Mouse (Mus musculus): Measurements from ENCODE around the gene Ccrl2. TPM values are rescaled to one million over a fixed set of nuclear protein-coding genes. Genes with fewer than 3 reads are reported as not detected.

The Ccrl2 gene
- total RNA-seq (2021): 1 to 10 TPM; 6.3 to 9.1 TPM
- long read RNA-seq, experiment 1, transcript Ccrl2-201 (2 exons, 2,459 nt): major isoform, 12 of 15 reads
- long read RNA-seq, experiment 1, partial matches to known transcripts: 0 of 15 reads
- long read RNA-seq, experiment 1, other reads (novel, unspliced or antisense): 3 of 15 reads
- long read RNA-seq, experiment 2, partial matches to known transcripts: 0 of 6 reads
- long read RNA-seq, experiment 2, other reads (novel, unspliced or antisense): 1 of 6 reads

DNA sequence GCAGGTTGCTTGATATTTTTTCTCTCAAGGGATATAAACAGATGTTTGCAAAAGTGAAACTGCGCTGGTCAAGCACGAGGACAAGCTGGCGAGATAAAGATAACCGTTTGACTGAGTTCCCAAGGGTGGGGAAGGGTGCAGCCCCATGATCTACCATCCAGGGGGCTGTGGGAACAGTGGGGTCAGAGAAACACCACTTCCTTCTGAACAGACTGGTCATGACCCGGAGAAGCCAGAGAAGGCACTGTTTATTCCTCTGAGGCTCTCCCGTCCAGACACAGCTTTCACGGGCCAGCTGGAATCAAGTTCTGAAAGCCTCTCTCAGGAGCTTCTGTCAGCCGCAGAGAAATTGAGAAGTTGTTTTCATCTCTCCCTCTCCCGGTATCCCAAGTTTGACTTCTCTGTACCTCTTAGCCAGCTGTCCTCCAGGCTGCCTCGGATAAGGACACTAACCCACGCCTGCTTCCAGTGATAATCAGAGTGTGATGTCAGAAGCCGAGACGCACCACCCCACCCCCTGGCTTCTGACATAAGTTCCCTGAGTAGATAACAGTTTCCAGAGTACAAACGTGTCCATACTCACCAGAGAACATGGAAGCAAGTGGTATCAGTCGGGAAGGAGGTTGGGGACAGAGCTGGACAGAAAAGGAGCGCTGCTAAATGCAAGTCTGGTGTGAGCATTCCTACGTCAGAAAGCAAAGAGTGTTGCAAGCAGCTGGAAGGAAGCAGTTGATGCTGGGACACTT, at the start of gene Ccrl2:
Gene Ccrl2 (minus strand): TSS at position 722 of the 746 bp plus-strand sequence.
- peak; percentile 73 to 83 for DNase-seq

DNA sequence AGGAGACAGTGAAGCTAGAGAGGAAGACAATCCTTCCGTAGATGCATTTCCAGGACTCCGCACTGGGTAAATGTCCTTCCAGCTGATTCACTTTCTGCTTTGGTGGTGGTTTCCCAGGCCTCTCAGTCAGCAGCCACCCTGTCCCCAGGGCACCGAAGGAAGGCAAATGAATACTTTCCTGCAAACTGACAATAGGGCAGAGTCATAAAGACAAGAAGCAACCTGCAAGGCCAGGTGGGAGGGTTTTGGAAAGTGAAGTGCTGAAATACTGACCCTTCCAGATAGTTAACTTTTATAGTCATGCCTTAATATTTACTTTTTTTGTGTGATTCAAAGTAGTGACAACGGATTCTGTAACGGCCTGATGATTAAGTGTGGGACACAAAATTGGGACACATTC, 46.6 kb upstream of the Ccrl2 start:
- DNase-seq: no peak

DNA sequence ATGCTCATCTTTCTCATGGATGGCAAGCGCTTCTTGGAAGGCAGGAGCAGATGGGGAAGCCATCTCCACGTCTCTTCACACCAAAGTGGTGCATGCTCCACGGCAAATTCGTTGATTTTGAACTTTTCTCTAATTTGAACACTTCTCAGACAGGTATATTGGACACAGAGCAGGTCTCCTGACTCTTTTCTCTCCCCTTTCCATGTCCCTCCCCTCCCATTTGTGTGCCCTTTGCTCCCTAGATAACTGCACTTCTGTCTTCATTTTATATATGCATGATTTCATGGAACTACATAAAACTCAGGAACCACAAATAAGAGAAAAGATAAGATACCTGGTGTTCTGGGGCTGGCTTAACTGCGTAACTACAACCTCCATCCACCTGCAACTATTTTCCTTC, 46.0 kb upstream of the Ccrl2 start:
- DNase-seq: no peak

DNA sequence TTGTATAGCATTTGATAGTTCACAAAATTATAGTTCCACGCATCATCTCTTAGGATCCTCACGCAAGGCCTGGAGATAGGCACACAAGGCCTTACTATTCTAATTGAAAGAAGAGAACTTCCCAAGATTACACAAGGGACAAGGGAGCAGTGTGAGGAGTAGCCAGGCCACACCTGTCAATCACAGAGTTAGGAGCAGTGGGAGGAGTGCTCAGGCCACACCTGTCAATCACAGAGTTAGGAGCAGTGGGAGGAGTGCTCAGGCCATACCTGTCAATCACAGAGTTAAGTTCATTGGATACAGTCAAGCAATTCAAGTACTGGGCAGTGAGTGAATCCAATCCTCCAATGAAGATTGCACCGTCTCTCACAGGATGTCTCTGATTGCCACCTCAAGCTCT, 43.1 kb upstream of the Ccrl2 start:
- no peak for DNase-seq

DNA sequence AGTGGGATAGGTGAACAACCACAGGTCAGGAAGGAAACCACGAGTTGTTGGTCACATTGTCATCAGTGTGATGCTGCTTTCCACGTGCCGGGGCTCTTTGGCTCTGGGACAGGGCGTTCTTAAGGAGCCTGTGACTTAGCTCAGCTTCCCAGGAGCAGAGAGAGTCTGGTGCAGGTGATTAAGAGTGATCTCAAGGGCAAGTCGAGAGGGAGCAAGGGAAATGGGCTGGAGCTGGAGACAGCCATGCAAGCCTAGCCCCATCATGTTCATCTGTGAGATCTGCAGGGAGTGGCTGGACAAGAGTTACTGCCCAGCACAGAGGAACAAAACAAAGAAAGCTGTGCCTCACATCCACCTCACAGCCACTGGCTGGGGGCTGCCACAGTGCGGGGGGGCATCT, 40.2 kb upstream of the Ccrl2 start:
- DNase-seq: no peak

DNA sequence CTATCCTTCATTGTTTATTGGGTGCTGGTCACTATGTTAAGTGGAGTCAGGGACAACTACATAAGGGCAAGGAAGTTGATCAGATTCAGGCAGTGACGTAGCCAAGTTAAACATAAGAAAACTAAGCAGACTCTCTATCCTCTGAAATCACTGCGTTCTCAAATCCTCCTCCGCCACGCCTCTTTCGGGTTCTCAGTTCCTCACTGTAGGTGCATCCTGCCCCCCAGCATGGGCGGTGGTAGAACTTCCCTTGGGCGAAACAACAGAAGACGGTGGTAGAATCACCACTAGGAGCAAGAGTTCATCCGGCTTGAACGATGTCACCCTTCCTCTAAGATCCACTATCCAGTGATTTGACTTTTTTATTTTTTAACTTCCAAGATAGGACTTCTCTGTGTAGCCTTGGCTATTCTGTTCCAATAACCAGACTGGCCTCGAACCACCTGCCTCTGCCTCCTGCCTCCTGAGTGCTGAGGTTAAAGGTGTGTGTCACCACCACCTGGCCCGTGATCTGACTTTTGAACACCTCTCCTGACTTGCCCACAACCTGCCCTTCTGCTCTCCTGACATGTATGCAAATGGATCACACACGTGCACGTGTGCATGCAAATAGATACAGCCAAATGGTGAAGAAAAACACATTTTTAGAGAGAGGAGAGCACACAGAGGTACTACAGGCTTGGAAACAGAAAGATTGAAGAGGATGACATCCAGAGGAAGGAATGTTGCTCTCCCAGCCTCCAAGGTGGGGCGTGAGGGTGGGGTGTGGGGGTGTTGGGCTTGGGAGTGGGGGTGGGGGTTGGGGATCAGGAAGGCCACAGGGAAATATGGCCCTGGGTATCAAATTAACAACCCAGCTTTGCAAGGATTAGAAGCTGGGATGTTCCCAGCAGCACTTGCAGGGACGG, 39.4 kb upstream of the Ccrl2 start:
- no peak for DNase-seq

DNA sequence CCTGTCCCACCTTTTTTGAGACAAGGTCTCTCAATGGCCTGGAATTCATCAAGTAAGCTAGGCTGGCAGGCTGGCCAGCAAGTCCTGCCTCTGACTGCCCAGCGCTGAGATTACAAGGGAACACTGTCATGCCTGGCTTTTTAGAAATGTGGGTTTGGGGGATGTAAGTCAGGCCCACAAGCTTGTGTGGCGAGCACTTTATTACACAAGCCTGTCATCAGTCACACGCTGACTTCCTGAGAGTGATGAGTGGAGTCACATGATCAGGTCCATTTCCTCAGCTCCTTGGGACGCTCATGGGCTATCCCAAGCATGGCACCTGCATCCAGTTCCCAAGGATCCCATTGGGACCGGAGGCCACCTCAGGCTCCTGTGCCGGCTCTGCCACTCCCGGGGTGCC, 38.4 kb upstream of the Ccrl2 start:
- no peak for DNase-seq

DNA sequence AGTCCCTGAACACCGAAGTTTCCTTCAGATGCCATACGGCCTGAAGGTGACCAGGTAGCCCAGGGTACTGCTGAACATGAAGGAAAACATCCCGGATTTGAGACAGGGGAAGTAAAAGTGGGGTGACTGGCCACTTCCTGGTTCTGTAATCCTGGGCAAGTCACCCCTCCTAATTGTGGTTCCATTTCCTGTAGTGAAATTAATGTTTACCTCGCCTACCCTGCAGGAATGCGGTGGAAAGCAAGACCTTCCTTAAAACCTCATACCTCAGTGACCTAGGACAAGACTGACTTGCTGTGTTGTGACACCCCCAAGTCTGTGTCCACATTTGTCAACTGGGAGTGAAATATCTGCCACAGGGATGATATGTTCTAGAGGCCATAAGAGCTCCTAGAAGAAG, 37.3 kb upstream of the Ccrl2 start:
- no peak for DNase-seq

DNA sequence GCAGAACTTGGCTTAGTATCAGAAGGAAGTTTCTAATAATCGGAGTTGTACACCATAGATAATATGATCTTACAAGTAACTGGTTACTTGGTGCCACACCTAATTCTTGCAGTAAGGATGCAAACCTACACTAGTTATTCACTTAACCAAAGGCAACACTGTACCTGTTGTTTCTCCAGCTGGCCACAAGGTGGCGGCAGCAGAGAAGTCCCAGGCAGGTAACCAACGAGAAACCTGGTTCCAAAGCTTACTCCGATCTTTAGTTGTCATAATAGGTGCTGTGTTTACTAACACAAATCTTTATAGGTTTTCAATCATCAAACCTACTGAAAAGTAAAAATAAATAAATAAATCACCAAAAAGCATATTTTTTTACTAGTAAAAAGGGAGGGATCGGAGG, 35.8 kb upstream of the Ccrl2 start:
- peak; percentile 60 to 75 for DNase-seq

DNA sequence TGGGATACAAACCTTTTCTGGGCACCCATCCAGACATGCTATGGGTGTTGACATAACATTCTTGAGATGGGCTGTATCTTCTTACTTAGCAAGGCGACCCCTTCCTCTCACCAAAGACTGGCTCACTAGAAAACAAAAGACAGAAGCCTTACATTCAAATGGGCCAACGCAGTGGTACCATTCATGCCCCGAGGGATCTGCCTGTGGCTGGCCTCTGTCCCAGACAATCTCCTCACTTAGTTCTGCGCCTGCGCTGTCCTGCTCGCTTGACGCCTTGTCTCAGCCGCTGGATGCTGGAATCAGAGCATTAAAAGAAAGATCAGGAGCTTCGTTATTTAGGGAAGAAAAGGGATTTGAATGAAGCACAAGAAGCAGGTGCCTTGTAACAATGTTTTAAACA, 35.3 kb upstream of the Ccrl2 start:
- DNase-seq: peak; percentile 67 to 70

DNA sequence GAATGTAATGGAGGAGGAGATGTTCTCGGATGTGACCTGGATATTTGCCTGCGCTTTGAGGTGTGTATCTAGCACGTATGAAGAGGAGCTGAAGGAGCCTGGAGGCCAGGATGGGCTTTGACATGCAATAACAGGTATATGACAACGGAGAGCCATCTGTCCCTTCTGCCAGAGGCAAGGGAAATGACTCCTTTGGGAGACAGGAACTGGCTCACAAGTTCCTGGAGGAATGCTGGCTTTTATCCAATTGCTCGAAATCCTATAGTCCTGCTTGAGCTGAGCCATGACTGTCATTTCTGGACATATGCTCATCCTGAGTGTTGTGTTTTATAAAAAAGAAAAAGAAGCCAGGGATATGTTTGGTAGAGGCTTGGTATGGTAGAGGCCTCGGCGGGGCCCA, 31.6 kb upstream of the Ccrl2 start:
- no peak for DNase-seq

DNA sequence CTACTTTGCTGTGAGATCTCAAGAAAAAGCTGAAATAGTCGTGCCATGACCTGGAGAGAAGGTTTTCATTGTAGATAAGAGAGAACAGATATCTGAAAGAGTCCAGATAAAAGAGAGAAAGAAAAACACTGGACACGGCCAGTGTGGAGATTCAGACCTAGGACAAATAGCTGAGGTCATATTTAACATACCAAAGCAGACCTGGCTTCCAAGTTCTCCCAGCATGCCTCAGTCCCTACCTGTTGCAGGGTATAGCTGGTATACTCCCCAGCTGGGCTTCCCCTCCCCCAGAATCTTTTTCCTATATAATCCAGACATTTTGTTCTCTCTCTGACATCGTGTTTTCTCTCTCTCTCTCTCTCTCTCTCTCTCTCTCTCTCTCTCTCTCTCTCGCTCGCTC, 30.6 kb upstream of the Ccrl2 start:
- no peak for DNase-seq

DNA sequence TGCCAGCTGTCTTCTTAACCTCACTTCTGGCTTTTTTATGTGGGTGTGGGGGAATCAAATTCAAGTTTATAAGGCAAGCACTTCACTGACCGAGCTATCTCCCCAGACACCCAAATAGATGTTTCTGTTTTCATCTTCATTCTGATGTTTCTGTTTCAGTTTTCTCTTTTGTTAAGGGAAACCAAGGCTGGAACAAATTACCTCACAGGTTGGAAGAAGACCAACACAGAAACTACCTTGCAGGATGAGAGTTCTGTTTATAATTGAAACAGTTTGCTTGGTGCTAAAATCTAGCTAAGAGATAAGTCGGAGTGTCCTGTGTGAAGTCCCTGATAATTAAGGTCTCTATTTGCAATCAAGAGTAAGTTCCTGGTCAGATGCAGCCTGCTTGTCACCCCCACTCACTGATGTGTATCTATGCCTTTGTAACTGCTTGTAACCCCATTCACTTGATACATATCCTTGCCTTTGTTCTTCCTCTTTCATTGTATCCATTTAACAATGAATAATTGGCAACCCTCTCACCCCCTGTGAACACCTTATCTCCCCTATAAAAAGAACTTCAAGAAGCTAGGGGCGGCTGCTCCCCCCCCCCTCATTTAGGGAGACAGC, 29.8 kb upstream of the Ccrl2 start:
- DNase-seq: no peak

DNA sequence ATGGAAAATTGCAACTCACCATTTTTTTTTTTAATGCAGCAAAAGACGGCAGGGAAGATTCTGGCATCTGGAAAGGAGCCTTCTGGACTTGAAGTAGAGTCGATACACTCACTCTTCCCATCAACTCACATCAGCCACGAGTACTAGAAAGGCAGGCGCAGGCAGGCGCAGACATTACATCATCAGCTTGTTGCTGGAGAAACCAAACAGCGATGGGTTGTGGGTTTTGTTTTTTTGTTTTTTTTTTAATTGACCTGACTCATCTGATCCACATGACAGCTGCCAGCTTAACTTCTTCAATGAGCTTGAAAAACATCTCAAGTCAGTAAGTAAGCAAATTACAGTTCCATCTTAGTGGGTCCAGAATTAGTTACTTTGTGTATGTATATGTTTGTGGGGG, 28.8 kb upstream of the Ccrl2 start:
- peak in 1 of 2 experiments; percentile 33 for DNase-seq

DNA sequence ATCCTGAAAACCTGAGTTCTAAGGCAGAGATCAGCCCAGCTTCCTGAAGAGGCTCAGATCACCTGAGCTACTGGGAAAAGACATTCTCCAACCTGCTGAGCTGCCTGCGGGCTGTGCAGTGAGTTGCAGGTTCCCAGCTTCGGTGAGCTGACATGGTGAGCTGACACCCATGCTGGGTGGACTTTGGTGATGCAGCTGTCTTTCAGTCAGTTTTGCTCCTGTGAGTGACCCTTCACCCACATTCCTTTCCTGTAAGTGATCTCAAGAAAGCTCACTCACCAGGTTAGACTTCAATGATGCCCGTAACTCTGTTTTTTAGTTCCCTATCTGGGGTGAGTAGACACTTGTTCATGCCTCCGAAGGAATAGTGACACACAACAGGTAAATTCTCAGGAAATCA, 28.0 kb upstream of the Ccrl2 start:
- no peak for DNase-seq

DNA sequence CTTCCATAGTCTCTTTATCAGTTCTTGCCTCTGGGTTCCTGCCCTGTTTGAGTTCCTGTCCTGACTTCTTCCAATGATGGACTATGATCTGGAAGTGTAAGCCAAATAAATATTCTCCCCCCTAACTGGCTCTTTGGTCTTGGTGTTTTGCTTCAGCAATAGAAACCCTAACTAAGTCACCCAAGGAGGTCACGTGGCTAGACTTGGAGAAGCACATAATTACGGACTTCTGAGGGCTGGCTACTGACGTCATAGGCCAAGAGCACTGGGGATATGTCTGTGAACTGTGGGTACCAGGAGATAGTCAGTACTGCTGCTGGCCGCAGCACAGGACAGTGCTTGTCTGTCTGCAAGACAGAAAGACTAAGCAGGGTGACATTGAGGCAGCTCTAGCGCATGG, 24.4 kb upstream of the Ccrl2 start:
- DNase-seq: no peak

DNA sequence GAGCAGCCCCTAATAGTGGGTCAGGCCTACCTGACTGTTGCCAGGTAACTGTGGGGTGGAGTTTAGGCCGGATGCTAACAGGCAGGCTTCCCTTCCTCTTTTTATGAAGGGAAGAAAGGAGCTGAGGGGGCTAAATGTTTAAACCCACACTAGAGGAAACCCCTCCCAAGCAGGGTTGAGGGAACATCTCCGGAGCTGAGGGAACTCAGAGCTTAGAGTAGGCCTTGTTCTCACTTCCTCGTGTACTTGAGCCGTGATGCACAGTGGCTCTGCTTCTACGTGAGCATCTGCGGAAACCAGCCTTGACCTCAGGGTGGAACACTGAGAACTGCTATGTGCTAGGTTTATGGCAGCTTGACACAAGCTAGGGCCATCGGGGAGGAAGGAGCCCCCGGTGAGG, 23.5 kb upstream of the Ccrl2 start:
- DNase-seq: no peak

DNA sequence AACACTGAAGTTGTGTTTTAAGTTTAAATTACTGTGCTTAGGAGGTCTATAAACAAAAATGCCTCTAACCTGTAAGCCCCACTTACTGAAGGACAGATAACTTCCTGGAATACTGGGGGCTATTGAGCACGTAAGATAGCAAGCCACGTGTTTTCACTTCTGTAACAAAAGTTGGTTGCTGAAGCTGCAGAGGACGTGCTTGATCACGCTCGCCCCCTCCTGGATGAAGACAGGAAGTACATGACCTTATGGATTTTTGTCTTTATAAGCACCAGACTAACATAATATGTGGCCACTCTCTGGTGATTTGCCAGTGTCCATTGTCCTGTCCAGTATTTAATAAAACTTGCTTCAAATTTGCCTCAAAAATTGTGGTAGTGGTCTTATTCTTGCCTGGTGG, 20.4 kb upstream of the Ccrl2 start:
- DNase-seq: no peak

DNA sequence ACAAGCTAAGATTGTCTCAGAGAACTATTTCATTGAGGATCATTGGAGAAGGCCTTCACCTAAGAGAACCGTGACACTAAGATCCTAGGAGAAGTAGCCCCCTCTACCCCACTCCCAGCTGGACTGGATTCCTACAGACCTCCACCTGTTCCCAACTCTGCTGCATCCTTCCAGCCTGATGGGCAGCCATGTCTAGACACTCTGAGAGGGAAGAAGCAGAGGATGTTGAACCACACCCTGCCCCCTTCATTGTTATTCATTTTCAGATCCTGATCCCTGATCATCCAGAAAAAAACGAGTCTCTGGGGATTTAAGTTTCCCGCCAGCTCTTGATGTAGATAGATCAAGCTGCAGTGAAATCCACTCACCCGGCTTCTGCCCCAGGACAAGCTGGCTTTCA, 15.7 kb upstream of the Ccrl2 start:
- DNase-seq: no peak

DNA sequence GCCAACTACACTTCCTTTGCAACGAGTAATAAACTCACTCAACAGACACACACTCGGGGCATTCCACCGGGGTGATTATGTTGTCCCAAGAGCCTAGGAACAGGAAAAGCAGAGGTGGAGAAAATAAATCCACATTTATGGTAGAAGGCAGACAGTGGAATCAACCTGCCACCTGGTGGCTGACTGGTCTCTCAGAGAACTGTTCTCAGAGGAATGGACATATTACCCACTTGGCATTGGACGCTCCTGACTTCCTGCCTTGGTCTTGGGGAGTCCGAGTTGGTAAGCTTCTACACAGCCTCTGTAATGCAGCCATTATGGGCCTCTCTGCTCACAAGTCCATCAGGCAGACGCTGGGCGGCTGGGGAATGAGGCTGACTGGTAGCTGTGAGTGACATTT, 14.9 kb upstream of the Ccrl2 start:
- DNase-seq: peak; percentile 67 to 75

DNA sequence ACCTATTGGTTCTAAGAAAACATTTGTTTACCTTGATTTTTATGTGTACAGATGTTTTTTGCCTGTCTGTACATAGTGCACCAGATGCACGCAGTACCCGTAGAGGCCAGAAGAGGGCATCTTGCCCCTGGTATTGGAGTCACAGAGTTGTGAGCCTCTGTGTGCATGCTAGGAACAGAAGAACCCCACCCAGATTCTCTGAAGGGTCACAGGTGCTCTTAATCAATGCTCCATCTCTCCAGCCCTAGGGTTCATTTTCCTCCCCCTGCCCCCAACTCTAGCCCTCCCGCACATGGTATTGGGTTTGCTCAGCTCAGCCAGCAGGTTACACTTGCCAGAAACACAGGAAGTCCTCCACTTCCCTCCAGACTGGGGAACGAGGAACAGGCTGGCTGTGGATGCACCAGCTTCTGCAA, 13.2 kb upstream of the Ccrl2 start:
- peak; percentile 42 to 80 for DNase-seq

DNA sequence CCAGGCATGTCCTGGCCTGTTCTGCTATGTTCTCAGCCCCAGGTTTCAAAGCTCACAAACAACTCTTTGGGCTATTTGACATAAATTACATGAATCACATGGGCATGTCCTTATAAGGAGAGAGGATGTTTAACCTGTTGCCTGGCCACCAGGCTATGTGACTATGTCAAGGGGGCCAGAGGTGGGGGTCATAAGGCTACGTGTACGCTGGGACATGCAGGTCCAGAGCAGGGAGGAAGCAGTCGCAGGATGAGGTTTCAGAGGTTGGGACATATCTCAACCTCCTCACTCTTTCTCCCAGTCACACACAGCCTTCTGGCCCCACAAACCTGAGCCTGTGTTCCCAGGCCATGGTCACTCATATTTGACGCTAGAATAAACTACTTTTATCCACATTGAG, 9.7 kb upstream of the Ccrl2 start:
- DNase-seq: no peak

DNA sequence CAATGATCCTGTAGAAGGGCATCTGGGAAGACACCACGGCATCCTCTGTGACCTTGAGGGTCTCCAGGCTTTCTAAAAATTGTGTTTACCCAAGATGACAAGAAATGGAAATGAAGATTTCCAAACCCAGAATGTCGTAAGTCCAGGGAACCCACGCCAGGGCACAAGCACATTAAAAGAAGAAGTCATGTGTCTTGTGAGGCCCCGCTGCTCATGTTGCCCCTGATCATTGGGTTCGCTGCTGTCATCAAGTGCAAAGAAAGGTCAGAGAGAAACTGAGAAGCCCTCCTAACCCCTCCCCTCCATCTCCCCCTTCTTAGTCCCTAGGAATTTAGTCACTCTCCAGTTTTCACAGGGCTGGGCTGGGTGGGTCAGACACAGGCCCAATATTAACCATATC, 5.5 kb upstream of the Ccrl2 start:
- DNase-seq: peak in 1 of 2 experiments; percentile 14
